Mouse (Mus musculus) NIH3T3 (cell line): ENCODE data around the gene Prrx2.
"Not testable (repeated sequence)": the region's sequence is repeated elsewhere in the genome, so short reads cannot be mapped to it uniquely, and the experiment has no call there.

Experiments used
- DNase-seq: peaks from one replicate; pipeline ENCODE4 v3.0.0-alpha.2; 2012; ENCODE audit warnings: low read depth

The Prrx2 gene

GRCm38 (mm10) chr2:30912291-30912773 lies 77.6 kb downstream of the Prrx2 start:
- peak; percentile 91 for DNase-seq

- no peak for DNase-seq
These were observed 78.2 kb downstream of the Prrx2 start for GRCm38 (mm10) chr2:30913022-30913421.

GRCm38 (mm10) chr2:30914836-30915235 lies 80.1 kb downstream of the Prrx2 start:
- DNase-seq: no peak

- no peak for DNase-seq
These were observed 80.6 kb downstream of the Prrx2 start for GRCm38 (mm10) chr2:30915376-30915775.

GRCm38 (mm10) chr2:30915933-30916332 lies 81.2 kb downstream of the Prrx2 start:
- DNase-seq: not testable (repeated sequence)

GRCm38 (mm10) chr2:30917649-30918048 lies 82.9 kb downstream of the Prrx2 start:
- DNase-seq: peak; percentile 81

GRCm38 (mm10) chr2:30918126-30918525 lies 83.4 kb downstream of the Prrx2 start:
- no peak for DNase-seq

- peak; percentile 48 for DNase-seq
These were observed 84.1 kb downstream of the Prrx2 start for GRCm38 (mm10) chr2:30918780-30919329.

GRCm38 (mm10) chr2:30920216-30920615 lies 85.4 kb downstream of the Prrx2 start:
- DNase-seq: peak; percentile 81

GRCm38 (mm10) chr2:30923099-30923498 lies 88.3 kb downstream of the Prrx2 start:
- no peak for DNase-seq

- peak; percentile 54 for DNase-seq
These were observed 90.4 kb downstream of the Prrx2 start for GRCm38 (mm10) chr2:30925181-30925580.

- no peak for DNase-seq
These were observed 91.6 kb downstream of the Prrx2 start for GRCm38 (mm10) chr2:30926381-30926780.

GRCm38 (mm10) chr2:30927151-30927781 lies 92.5 kb downstream of the Prrx2 start:
- DNase-seq: peak; percentile 91

- DNase-seq: peak; percentile 96
These were observed 93.3 kb downstream of the Prrx2 start for GRCm38 (mm10) chr2:30927844-30928628.

- DNase-seq: peak; percentile 82
These were observed 94.2 kb downstream of the Prrx2 start for GRCm38 (mm10) chr2:30928893-30929482.

- peak; percentile 86 for DNase-seq
These were observed 94.8 kb downstream of the Prrx2 start, which contains the start of gene Ptges for GRCm38 (mm10) chr2:30929483-30930045. Gene Ptges, minus strand, starts transcription at chr2:30929863.

- DNase-seq: not testable (repeated sequence)
These were observed 96.1 kb downstream of the Prrx2 start for GRCm38 (mm10) chr2:30930846-30931245.
